Mouse (Mus musculus): ENCODE data around the gene Prss57. TPM values are rescaled to one million over a fixed set of nuclear protein-coding genes. Genes with fewer than 3 reads are reported as not detected.

Gene Prss57
- total RNA-seq, 1 experiment from 2014 or later, result 9.4 TPM

GRCm38 (mm10) chr10:79733847-79734246, 56.9 kb downstream of the Prss57 start:
- no peak for ATAC-seq (replicated peaks; ENCODE audit: low read depth, poor library complexity, severe bottlenecking)

GRCm38 (mm10) chr10:79732500-79732899, 58.3 kb downstream of the Prss57 start:
- no peak for ATAC-seq (replicated peaks; ENCODE audit: low read depth, poor library complexity, severe bottlenecking)

Other genes with a start within 250 kb of the Prss57 start
- gene Mier2, start 235.8 kb downstream of the Prss57 start, total RNA-seq (2017), result 13.6 and 18.3 TPM in 2 replicates
- gene Theg, start 203.6 kb downstream of the Prss57 start, total RNA-seq (2017), result not detected in 2 replicates
- gene C2cd4c, start 176.9 kb downstream of the Prss57 start, total RNA-seq (2017), result not detected in 2 replicates
- not detected in 2 replicates for gene Shc2, start 153.0 kb downstream of the Prss57 start, total RNA-seq (2017)
- not detected in 2 replicates for gene Odf3l2, start 145.2 kb downstream of the Prss57 start, total RNA-seq (2017)
- not detected in 2 replicates for gene Madcam1, start 126.4 kb downstream of the Prss57 start, total RNA-seq (2017)
- 5.3 and 9.9 TPM in 2 replicates for gene Tpgs1, start 121.6 kb downstream of the Prss57 start, total RNA-seq (2017)
- 109 and 113 TPM in 2 replicates for gene Cdc34, start 108.8 kb downstream of the Prss57 start, total RNA-seq (2017)
- gene Gzmm, start 101.9 kb downstream of the Prss57 start, total RNA-seq (2017), result 0.96 and 1.6 TPM in 2 replicates
- gene Bsg, start 86.5 kb downstream of the Prss57 start, total RNA-seq (2017), result 283 and 298 TPM in 2 replicates
- not detected in 2 replicates for gene Hcn2, start 74.3 kb downstream of the Prss57 start, total RNA-seq (2017)
- gene Polrmt, start 44.4 kb downstream of the Prss57 start, total RNA-seq (2017), result 10.3 and 16.1 TPM in 2 replicates
- gene Fgf22, start 35.9 kb downstream of the Prss57 start, total RNA-seq (2017), result not detected in 2 replicates
- gene Rnf126, start 24.0 kb downstream of the Prss57 start, total RNA-seq (2017), result 12.9 and 21.0 TPM in 2 replicates
- gene Fstl3, start 13.7 kb downstream of the Prss57 start, total RNA-seq (2017), result 0.19 and 0.50 TPM in 2 replicates
- 21.8 and 24.8 TPM in 2 replicates for gene Palm, start 2.6 kb upstream of the Prss57 start, total RNA-seq (2017)
- gene Misp, start 30.0 kb upstream of the Prss57 start, total RNA-seq (2017), result not detected in 2 replicates
- gene Ptbp1, start 63.5 kb upstream of the Prss57 start, total RNA-seq (2017), result 210 and 221 TPM in 2 replicates
- 131 and 159 TPM in 2 replicates for gene Prtn3, start 83.5 kb upstream of the Prss57 start, total RNA-seq (2017)
- gene Plppr3, start 83.7 kb upstream of the Prss57 start, total RNA-seq (2017), result 40.8 and 46.6 TPM in 2 replicates
- gene Elane, start 95.3 kb upstream of the Prss57 start, total RNA-seq (2017), result 61.2 and 92.1 TPM in 2 replicates
- gene Cfd, start 99.9 kb upstream of the Prss57 start, total RNA-seq (2017), result not detected in 2 replicates
- gene Med16, start 118.0 kb upstream of the Prss57 start, total RNA-seq (2017), result 17.3 and 19.3 TPM in 2 replicates
- gene Gm26602, start 119.9 kb upstream of the Prss57 start, total RNA-seq (2017), result 7.0 and 11.2 TPM in 2 replicates
- gene Kiss1r, start 126.0 kb upstream of the Prss57 start, total RNA-seq (2017), result 0.73 TPM in 1 of 2 replicates, not detected in the other
- 38.4 and 50.7 TPM in 2 replicates for gene R3hdm4, start 130.2 kb upstream of the Prss57 start, total RNA-seq (2017)
- 11.5 and 16.0 TPM in 2 replicates for gene Arid3a, start 136.1 kb upstream of the Prss57 start, total RNA-seq (2017)
- gene Wdr18, start 169.2 kb upstream of the Prss57 start, total RNA-seq (2017), result 26.5 and 27.2 TPM in 2 replicates
- gene Grin3b, start 179.8 kb upstream of the Prss57 start, total RNA-seq (2017), result not detected in 2 replicates
- 44.8 and 56.7 TPM in 2 replicates for gene Tmem259, start 193.4 kb upstream of the Prss57 start, total RNA-seq (2017)
- gene Cnn2, start 197.6 kb upstream of the Prss57 start, total RNA-seq (2017), result 62.2 and 72.9 TPM in 2 replicates
- gene Abca7, start 205.5 kb upstream of the Prss57 start, total RNA-seq (2017), result 10.7 and 15.5 TPM in 2 replicates
- gene Arhgap45, start 225.7 kb upstream of the Prss57 start, total RNA-seq (2017), result 85.6 and 106 TPM in 2 replicates
- gene Polr2e, start 248.8 kb upstream of the Prss57 start, total RNA-seq (2017), result 145 and 146 TPM in 2 replicates

Measured in common myeloid progenitor, adult 5-6 weeks (primary cell).